Mouse (Mus musculus) E14TG2a.4 (cell line): ENCODE data around the gene Cped1.

Experiments used
- CTCF ChIP-seq: conservative IDR thresholded peaks from 2 replicates; pipeline ENCODE4 v1.5.1; 2014; ENCODE audit warnings: low read length
- NANOG ChIP-seq: IDR thresholded peaks from 2 replicates; pipeline ENCODE4 v1.6.1; 2014; ENCODE audit warnings: borderline replicate concordance, low read length, mixed read lengths
- POU5F1 ChIP-seq: IDR thresholded peaks from 2 replicates; pipeline ENCODE4 v1.6.1; 2014; ENCODE audit warnings: low read length, borderline replicate concordance

GRCm38 (mm10) chr6:22008346-22008745, 22.6 kb downstream of the Cped1 start:
- TF ChIP-seq CTCF: no peak
- TF ChIP-seq POU5F1: no peak
- no peak for TF ChIP-seq NANOG
